Mouse (Mus musculus) cerebellum, adult 2 months (tissue): Measurements from ENCODE around the gene Wdr95. TPM values are rescaled to one million over a fixed set of nuclear protein-coding genes. Genes with fewer than 3 reads are reported as not detected.

Experiments used
- DNase-seq, 2 experiments: peaks; one replicate each; pipeline ENCODE4 v3.0.0; 2021
- H3K27ac ChIP-seq: fragments of 200-500 bp; 2 replicates; pipeline ENCODE4 v1.5.1; 2012; ENCODE audit warnings: low read length, control low read depth, inconsistent platforms; ENCODE audit not compliant: insufficient read depth
- H3K27me3 ChIP-seq: fragments of 200-500 bp; 2 replicates; pipeline ENCODE4 v1.6.1; 2012; ENCODE audit warnings: inconsistent platforms, mild to moderate bottlenecking, low read length, moderate library complexity; ENCODE audit not compliant: control insufficient read depth, insufficient read depth
- H3K4me1 ChIP-seq: fragments of 200-500 bp; 2 replicates; pipeline ENCODE4 v1.6.1; 2011; ENCODE audit warnings: low read length; ENCODE audit not compliant: control insufficient read depth, insufficient read depth
- H3K4me3 ChIP-seq: fragments of 200-500 bp; replicated peaks from 2 replicates; pipeline ENCODE3; 2011; ENCODE audit warnings: mild to moderate bottlenecking, low read depth, low read length, control low read depth; ENCODE audit not compliant: insufficient read depth
- CTCF ChIP-seq: fragments of 200-500 bp; IDR thresholded peaks from 2 replicates; pipeline ENCODE4 v1.5.1; 2011; ENCODE audit warnings: low read depth, mild to moderate bottlenecking, control low read depth, low read length, moderate library complexity, borderline replicate concordance; ENCODE audit not compliant: insufficient read depth
- POLR2A ChIP-seq: fragments of 200-500 bp; IDR thresholded peaks from 2 replicates; pipeline ENCODE4 v1.6.1; 2011; ENCODE audit warnings: low read length, control low read depth, borderline replicate concordance; ENCODE audit not compliant: insufficient read depth
- WGBS: fragments of 180-500 bp; shearing (Covaris S2); methylation state at CpG from one replicate; pipeline ENCODE4 v1.1.7; 2018; 5-methylcytosine and 5-hydroxymethylcytosine counted together
- polyA plus RNA-seq: library from polyadenylated mRNA; depleted of rRNA; stranded (reverse); fragments of >200 nt; gene quantifications from 2 replicates; pipeline ENCODE4 v1.2.3, GENCODE M21; 2012; rRNA removed

Gene Wdr95
- polyA plus RNA-seq, 1 experiment = 0.29 TPM

GRCm38 (mm10) chr5:149650179-149650553 lies 121.7 kb downstream of the Wdr95 start:
- H3K4me3 ChIP-seq = no peak overlapping the region
- no peak for DNase-seq
- H3K27me3 ChIP-seq = no peaks in the 10 kb centered on the region
- WGBS = 45% methylated on average over 4 of the region's 4 CpGs
- TF ChIP-seq CTCF = no peak
- no peak for TF ChIP-seq POLR2A
- H3K4me1 ChIP-seq = no peaks in the 10 kb centered on the region
- no peak overlapping the region for H3K27ac ChIP-seq

GRCm38 (mm10) chr5:149655636-149656035 lies 127.2 kb downstream of the Wdr95 start:
- Histone ChIP-seq H3K27ac (no peak overlapping the region), H3K27me3 (no peaks in the 10 kb centered on the region), H3K4me3 (no peak overlapping the region), H3K4me1 (no peaks in the 10 kb centered on the region)
- TF ChIP-seq POLR2A (no peak), CTCF (no peak)
- no peak for DNase-seq
- 74% methylated on average over 9 of the region's 9 CpGs for WGBS

GRCm38 (mm10) chr5:149658022-149658421 lies 129.5 kb downstream of the Wdr95 start:
- Histone ChIP-seq H3K4me1 (no peaks in the 10 kb centered on the region), H3K4me3 (no peak overlapping the region), H3K27ac (no peak overlapping the region), H3K27me3 (no peaks in the 10 kb centered on the region)
- DNase-seq = no peak
- 59% methylated on average over 3 of the region's 3 CpGs for WGBS
- no peak for TF ChIP-seq POLR2A
- no peak for TF ChIP-seq CTCF

- no peaks in the 10 kb centered on the region for H3K27me3 ChIP-seq
- H3K27ac ChIP-seq = no peak overlapping the region
- H3K4me1 ChIP-seq = no peaks in the 10 kb centered on the region
- TF ChIP-seq POLR2A = no peak
- no peak for TF ChIP-seq CTCF
- DNase-seq = no peak
- 64% methylated on average over 9 of the region's 9 CpGs for WGBS
- no peak overlapping the region for H3K4me3 ChIP-seq
These were observed 130.4 kb downstream of the Wdr95 start for GRCm38 (mm10) chr5:149658741-149659413.

- Histone ChIP-seq H3K4me1 (no peaks in the 10 kb centered on the region), H3K4me3 (no peak overlapping the region), H3K27me3 (no peaks in the 10 kb centered on the region), H3K27ac (no peak overlapping the region)
- 63% methylated on average over 9 of the region's 9 CpGs for WGBS
- TF ChIP-seq CTCF (no peak), POLR2A (no peak)
- no peak for DNase-seq
These were observed 130.9 kb downstream of the Wdr95 start for GRCm38 (mm10) chr5:149659414-149659780.

- Histone ChIP-seq H3K4me3 (no peak overlapping the region), H3K27me3 (no peaks in the 10 kb centered on the region), H3K27ac (no peak overlapping the region), H3K4me1 (no peaks in the 10 kb centered on the region)
- no peak for DNase-seq
- TF ChIP-seq POLR2A = no peak
- TF ChIP-seq CTCF = no peak
- WGBS = 90% methylated on average over 6 of the region's 6 CpGs
These were observed 132.9 kb downstream of the Wdr95 start for GRCm38 (mm10) chr5:149661428-149661827.

Other genes starting within 250 kb of the Wdr95 start
- 14.2 and 14.7 TPM in 2 replicates for gene Medag, start 116.9 kb upstream of the Wdr95 start, polyA plus RNA-seq
- gene Tex26, start 89.0 kb upstream of the Wdr95 start, polyA plus RNA-seq = 0.30 and 0.34 TPM in 2 replicates
- gene Hsph1, start 107.7 kb downstream of the Wdr95 start, polyA plus RNA-seq = 111 and 124 TPM in 2 replicates
- 7.8 and 8.3 TPM in 2 replicates for gene B3glct, start 149.6 kb downstream of the Wdr95 start, polyA plus RNA-seq